ENCODE assay signal across 13 mouse cellular contexts in the genomic region with DNA sequence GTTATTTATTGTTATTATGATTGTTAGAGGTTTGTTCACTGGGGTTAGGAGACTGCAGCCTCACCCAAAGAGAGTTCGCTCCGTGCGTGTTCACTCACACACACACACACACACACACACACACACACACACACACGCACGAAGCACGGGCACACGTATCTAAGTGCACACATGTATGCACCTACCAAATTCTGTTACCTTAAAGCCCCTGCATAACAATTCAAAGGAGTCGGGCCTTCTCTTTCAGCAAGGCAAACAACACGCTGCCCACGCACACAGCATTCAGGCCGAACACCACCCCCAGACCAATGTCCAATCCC. TPM values are rescaled to one million over a fixed set of nuclear protein-coding genes. Genes with fewer than 3 reads are reported as not detected.
A peak's percentile ranks its signal among the peaks of the same experiment; 100 is the strongest.
DNase-seq lines count a peak whose midpoint lies in the region; ATAC-seq lines count a peak whose summit lies in the region.
"Had no signal": no experiment of that assay in that cellular context is flagged by ENCODE, and none has a peak within 500 bp of the region (broad histone marks: within the 10 kb centered on the region; RNA-seq: fewer than 3 reads in every experiment).

No protein-coding gene starts in this region.

- H3K4me1 ChIP-seq in midbrain, embryonic 11.5 days (ENCODE audit: control insufficient read depth, insufficient read depth, low read length) = 0 out of 2 replicates have a peak, but pooled peaks cover 2% of the 10 kb centered on the region
- no peaks in the 10 kb centered on the region for H3K4me1 ChIP-seq in midbrain, embryonic 13.5 days (replicated peaks)
- peaks cover 25% of the 10 kb centered on the region for H3K4me1 ChIP-seq in limb, embryonic 11.5 days (ENCODE audit: control insufficient read depth, insufficient read depth, low read length)
- peaks cover 11% of the 10 kb centered on the region; the same call in 1 of the 2 replicates for H3K4me1 ChIP-seq in stomach, embryonic 15.5 days

- H3K4me3 ChIP-seq in midbrain, embryonic 11.5 days (ENCODE audit: low read depth, low read length) = no peak overlapping the region
- H3K4me3 ChIP-seq in midbrain, embryonic 13.5 days (replicated peaks) = no peak overlapping the region
- H3K4me3 ChIP-seq in limb, embryonic 11.5 days (ENCODE audit: low read depth, low read length) = no peak overlapping the region
- H3K4me3 ChIP-seq in stomach, embryonic 15.5 days (replicated peaks) = peak overlapping the region; percentile 34
- H3K4me3 ChIP-seq: myocyte had no signal

- H3K9ac ChIP-seq in midbrain, embryonic 11.5 days (ENCODE audit: low read length) = no peak overlapping the region
- H3K9ac ChIP-seq in midbrain, embryonic 13.5 days (replicated peaks) = no peak overlapping the region
- no peak overlapping the region for H3K9ac ChIP-seq in limb, embryonic 11.5 days (ENCODE audit: low read length)
- 0 out of 2 replicates have a peak overlapping the region, but pooled peaks have one; percentile 1 for H3K9ac ChIP-seq in stomach, embryonic 15.5 days

- no peak overlapping the region for H3K27ac ChIP-seq in midbrain, embryonic 11.5 days (ENCODE audit: low read depth, low read length)
- no peak overlapping the region for H3K27ac ChIP-seq in midbrain, embryonic 13.5 days
- no peak overlapping the region; the same call in 1 of the 2 replicates for H3K27ac ChIP-seq in limb, embryonic 11.5 days (replicated peaks; ENCODE audit: low read depth, low read length)
- H3K27ac ChIP-seq in stomach, embryonic 15.5 days = peak overlapping the region; percentile 92

- peaks cover 94% of the 10 kb centered on the region for H3K27me3 ChIP-seq in midbrain, embryonic 11.5 days (ENCODE audit: control insufficient read depth, insufficient read depth, low read length)
- peaks cover 97% of the 10 kb centered on the region for H3K27me3 ChIP-seq in midbrain, embryonic 13.5 days
- H3K27me3 ChIP-seq in limb, embryonic 11.5 days (ENCODE audit: control insufficient read depth, insufficient read depth, low read length) = peaks cover 47% of the 10 kb centered on the region
- H3K27me3 ChIP-seq in stomach, embryonic 15.5 days (replicated peaks) = 0 out of 2 replicates have a peak, but pooled peaks cover 2% of the 10 kb centered on the region

- no peaks in the 10 kb centered on the region for H3K36me3 ChIP-seq in midbrain, embryonic 11.5 days (ENCODE audit: control insufficient read depth, insufficient read depth, low read length)
- no peaks in the 10 kb centered on the region for H3K36me3 ChIP-seq in midbrain, embryonic 13.5 days
- no peaks in the 10 kb centered on the region for H3K36me3 ChIP-seq in limb, embryonic 11.5 days (ENCODE audit: control insufficient read depth, insufficient read depth, low read length)
- H3K36me3 ChIP-seq in stomach, embryonic 15.5 days = no peaks in the 10 kb centered on the region

- DNase-seq in adrenal gland, postnatal 14 days = peak; percentile 48
- no peak for DNase-seq in adrenal gland, adult 18-20 months (ENCODE audit: low spot score in 2 of 2)
- DNase-seq in midbrain, embryonic 11.5 days (ENCODE audit: low spot score, missing footprints) = peak; percentile 97
- no peak for DNase-seq in limb, embryonic 11.5 days (ENCODE audit: low spot score)
- no peak for DNase-seq in retina, embryonic 14.5 days (ENCODE audit: low spot score)
- DNase-seq: lung, postnatal 4 days had no signal

- no peak overlapping the region for H3K4me2 ChIP-seq in midbrain, embryonic 11.5 days
- H3K4me2 ChIP-seq in midbrain, embryonic 13.5 days (replicated peaks) = no peak overlapping the region
- H3K4me2 ChIP-seq in limb, embryonic 11.5 days (ENCODE audit: low read depth, severe bottlenecking) = peak overlapping the region; percentile 40
- H3K4me2 ChIP-seq in stomach, embryonic 15.5 days = peak overlapping the region; percentile 51

- ATAC-seq in midbrain, embryonic 11.5 days (ENCODE audit: low FRiP score) = no peak
- ATAC-seq in midbrain, embryonic 13.5 days = no peak
- 0 out of 2 replicates have a peak, but pooled peaks have one; percentile 19 for ATAC-seq in limb, embryonic 11.5 days (ENCODE audit: insufficient number of reproducible peaks, low FRiP score, low TSS enrichment, low read depth)
- peak; percentile 3; the same call in 1 of the 2 replicates for ATAC-seq in stomach, embryonic 15.5 days (ENCODE audit: insufficient read depth, low FRiP score, low read depth)
- ATAC-seq in megakaryocyte, adult 5-6 weeks (ENCODE audit: poor library complexity, severe bottlenecking) = no peak

- WGBS in midbrain, embryonic 11.5 days = 3% methylated on average over 11 of the region's 11 CpGs
- 3% methylated on average over 11 of the region's 11 CpGs for WGBS in midbrain, embryonic 13.5 days
- WGBS in limb, embryonic 11.5 days = 3% methylated on average over 11 of the region's 11 CpGs
- 27% methylated on average over 11 of the region's 11 CpGs for WGBS in stomach, embryonic 15.5 days

- no peaks in the 10 kb centered on the region for H3K9me3 ChIP-seq in midbrain, embryonic 11.5 days (ENCODE audit: control insufficient read depth, low read length)
- H3K9me3 ChIP-seq in midbrain, embryonic 13.5 days = no peaks in the 10 kb centered on the region
- H3K9me3 ChIP-seq in limb, embryonic 11.5 days (ENCODE audit: control insufficient read depth, low read length) = no peaks in the 10 kb centered on the region
- H3K9me3 ChIP-seq in stomach, embryonic 15.5 days = no peaks in the 10 kb centered on the region

RNA-seq across cellular contexts. Expression of a gene that starts 41.2 kb away (rescaled TPM):
- 6.8 and 7.7 TPM in 2 replicates for total RNA-seq in adrenal gland, postnatal 14 days (2021)
- 1 to 10 TPM; 5.0 to 7.3 TPM for total RNA-seq in adrenal gland, adult 18-20 months (2021)
- not detected in 2 replicates for polyA plus RNA-seq in midbrain, embryonic 11.5 days (2014; fragmentation: Nextera tagmentation; extraction: Ambion mirVana)
- polyA plus RNA-seq in midbrain, embryonic 13.5 days (2015; fragmentation: Nextera tagmentation; extraction: Ambion mirVana) = 0.10 and 0.11 TPM in 2 replicates
- polyA plus RNA-seq in limb, embryonic 11.5 days (2014; fragmentation: Nextera tagmentation; extraction: Ambion mirVana) = 5.1 and 6.4 TPM in 2 replicates
- 16.2 and 17.3 TPM in 2 replicates for polyA plus RNA-seq in stomach, embryonic 15.5 days (2015; fragmentation: Nextera tagmentation; extraction: Ambion mirVana)
- total RNA-seq in megakaryocyte, adult 5-6 weeks (2015) = not detected in 2 replicates
- not detected in 2 replicates for total RNA-seq in megakaryocyte, adult 5-6 weeks (2017)
- total RNA-seq: common myeloid progenitor, adult 5-6 weeks; layer of hippocampus, adult 18-20 months; left cerebral cortex, postnatal 14 days had no signal

Comparison
In these comparisons a context has a peak if more than half of its experiments do, and no peak if none do; other contexts are left out.
1. DNase-seq: peak in adrenal gland, postnatal 14 days (single experiment) and midbrain, embryonic 11.5 days (single experiment); none in adrenal gland, adult 18-20 months (0 of 2), limb, embryonic 11.5 days (single experiment) and retina, embryonic 14.5 days (single experiment).
2. ATAC-seq: peak in limb, embryonic 11.5 days (single experiment) and stomach, embryonic 15.5 days (single experiment); none in midbrain, embryonic 11.5 days (single experiment), midbrain, embryonic 13.5 days (single experiment) and megakaryocyte, adult 5-6 weeks (single experiment).
3. H3K4me2 ChIP-seq: peak in limb, embryonic 11.5 days (single experiment) and stomach, embryonic 15.5 days (single experiment); none in midbrain, embryonic 11.5 days (single experiment) and midbrain, embryonic 13.5 days (single experiment).